Comparison of ENCODE assay signal across 25 mouse cellular contexts in the genomic region with DNA sequence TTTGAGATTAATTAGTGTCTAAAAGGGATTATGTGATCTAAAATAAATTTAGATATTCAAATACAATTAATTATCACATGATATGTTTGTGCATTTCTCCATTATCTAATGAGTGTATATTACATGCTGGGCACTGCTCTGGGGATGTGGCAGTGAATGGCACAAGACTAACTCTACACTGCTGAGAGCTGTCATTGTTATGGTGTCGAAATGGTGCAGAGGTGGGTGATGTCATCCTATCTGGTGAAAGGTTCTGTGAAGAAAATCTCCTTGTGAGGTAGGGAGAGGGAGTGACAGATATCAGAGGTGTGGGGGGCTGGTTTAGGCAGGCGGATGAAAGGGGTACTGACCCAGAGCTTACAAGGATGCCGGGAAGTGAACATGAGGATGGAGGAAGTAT. TPM values are rescaled to one million over a fixed set of nuclear protein-coding genes. Genes with fewer than 3 reads are reported as not detected.
"Had no signal": no experiment of that assay in that cellular context is flagged by ENCODE, and none has a peak within 500 bp of the region (broad histone marks: within the 10 kb centered on the region; RNA-seq: fewer than 3 reads in every experiment).

No protein-coding gene starts in this region.

- DNase-seq: gastrocnemius, adult 2 months; gastrocnemius, postnatal 10 days; gastrocnemius, postnatal 25 days; heart, adult 11 months; heart, adult 2 months; heart, postnatal 14 days; heart, postnatal 36 days; kidney, adult 11 months; kidney, adult 2 months; kidney, adult 9 months; kidney, postnatal 14 days; kidney, postnatal 36 days; layer of hippocampus, adult 9-11 months; layer of hippocampus, postnatal 36 days; left cerebral cortex, postnatal 4 days had no signal

- ATAC-seq: intestine, embryonic 16.5 days; liver, embryonic 12.5 days had no signal

RNA-seq across cellular contexts. Expression of a gene that starts 37.3 kb away (rescaled TPM):
- total RNA-seq: hematopoietic stem cell, adult 5-6 weeks; liver, adult 2 months had no signal
- polyA plus RNA-seq: heart, embryonic 11.5 days; heart, embryonic 13.5 days; heart, embryonic 15.5 days; heart, postnatal 0 days; intestine, embryonic 14.5 days; intestine, embryonic 16.5 days; limb, embryonic 11.5 days; liver, adult 2 months had no signal
